Mouse (Mus musculus): ENCODE results near the gene Slc6a3.

DNA sequence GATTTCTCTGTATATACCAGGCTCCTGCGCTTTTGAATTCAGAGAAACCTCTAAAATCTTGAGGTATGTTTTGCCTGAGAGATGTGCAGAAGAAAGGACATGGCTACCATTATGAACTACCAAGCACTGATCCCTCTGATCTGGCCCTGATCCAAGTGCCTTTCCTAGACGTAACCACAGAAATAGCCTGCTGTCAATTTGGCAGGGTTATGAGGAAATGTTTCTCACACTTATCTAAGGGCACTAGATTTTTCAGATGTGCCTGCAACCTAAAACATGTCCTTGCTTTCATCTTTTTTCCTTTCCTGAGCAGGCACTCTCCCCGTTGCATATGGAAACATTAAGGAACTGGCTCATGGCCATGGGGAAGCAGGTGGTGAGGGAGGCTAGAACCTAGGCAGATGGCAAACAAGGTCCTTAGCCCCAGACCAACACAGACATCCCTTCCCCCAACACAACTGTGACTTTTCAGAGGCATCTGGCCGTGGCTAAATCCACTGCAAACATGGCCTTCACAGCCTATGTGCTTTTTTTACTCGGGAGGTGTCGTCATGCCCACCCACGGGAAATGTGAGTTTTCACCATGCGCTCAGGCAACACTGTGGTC, 45.9 kb upstream of the Slc6a3 start:
- TF ChIP-seq EP300 (optimal IDR thresholded peaks at IDR 0.05) (no peak), CTCF (IDR thresholded peaks at IDR 0.05; ENCODE audit: low read depth) (no peak)
